Mouse (Mus musculus): ENCODE results near the gene Jade1. TPM values are rescaled to one million over a fixed set of nuclear protein-coding genes. Genes with fewer than 3 reads are reported as not detected.
A peak's percentile ranks its signal among the peaks of the same experiment; 100 is the strongest.

The Jade1 gene
- polyA plus RNA-seq, 1 experiment, result 201 TPM

DNA sequence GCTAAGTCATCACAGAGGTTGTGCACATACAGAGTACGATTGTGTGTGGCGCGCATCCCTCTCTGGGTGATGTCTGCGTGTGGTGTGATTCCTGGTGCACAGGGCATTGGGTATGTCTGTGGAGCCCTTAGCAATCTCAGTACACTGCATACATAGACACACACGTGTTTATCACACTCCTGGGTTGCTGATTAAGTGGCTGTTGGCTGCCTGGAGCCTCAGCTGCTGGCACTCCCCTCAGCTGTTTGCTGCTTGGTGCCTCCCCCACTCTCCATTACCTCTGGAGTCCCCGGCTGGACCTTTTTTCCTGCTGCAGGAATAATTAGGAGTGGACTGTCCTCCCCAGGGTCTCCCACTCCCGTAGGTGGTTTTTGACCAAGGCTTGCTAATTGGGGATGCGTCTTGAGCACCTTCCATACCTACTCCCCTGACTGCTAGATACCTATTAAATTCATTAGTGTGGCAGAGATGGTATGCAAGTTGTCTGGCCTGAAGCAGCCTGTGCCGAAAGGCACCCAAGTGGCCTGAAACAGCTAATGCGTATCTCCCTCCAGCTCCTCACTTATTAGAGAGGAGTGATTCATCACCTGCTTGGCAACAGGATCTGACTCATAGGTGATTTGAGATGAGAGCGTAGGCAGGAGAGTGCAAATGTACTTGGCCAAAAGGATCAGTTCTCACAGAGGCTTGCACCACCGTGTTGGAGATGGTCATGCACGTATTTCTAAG lies 50.2 kb downstream of the Jade1 start:
- H3K27me3 ChIP-seq (ENCODE audit: control insufficient read depth, insufficient read depth, low read length, poor library complexity, severe bottlenecking), result no peaks in the 10 kb centered on the region
- H3K4me3 ChIP-seq (ENCODE audit: low read depth, low read length), result no peak overlapping the region
- no peak overlapping the region for H3K9ac ChIP-seq (ENCODE audit: low read depth, poor library complexity, severe bottlenecking)
- no peaks in the 10 kb centered on the region for H3K9me3 ChIP-seq (replicated peaks; ENCODE audit: control insufficient read depth, insufficient read depth, low read length, poor library complexity, severe bottlenecking)
- no peak for TF ChIP-seq CTCF (IDR thresholded peaks at IDR 0.05; ENCODE audit: low read depth, low read length)
- TF ChIP-seq POLR2A (IDR thresholded peaks at IDR 0.05; ENCODE audit: insufficient read depth, low read length), result no peak
- TF ChIP-seq EP300 (IDR thresholded peaks at IDR 0.05; ENCODE audit: insufficient read depth, low read depth, low read length), result no peak
- H3K27ac ChIP-seq (ENCODE audit: insufficient read depth, low read length), result no peak overlapping the region
- no peaks in the 10 kb centered on the region for H3K4me1 ChIP-seq (ENCODE audit: control insufficient read depth, insufficient read depth, low read length)
- H3K36me3 ChIP-seq (ENCODE audit: control insufficient read depth, insufficient read depth, low read length, poor library complexity, severe bottlenecking), result peaks cover 98% of the 10 kb centered on the region

DNA sequence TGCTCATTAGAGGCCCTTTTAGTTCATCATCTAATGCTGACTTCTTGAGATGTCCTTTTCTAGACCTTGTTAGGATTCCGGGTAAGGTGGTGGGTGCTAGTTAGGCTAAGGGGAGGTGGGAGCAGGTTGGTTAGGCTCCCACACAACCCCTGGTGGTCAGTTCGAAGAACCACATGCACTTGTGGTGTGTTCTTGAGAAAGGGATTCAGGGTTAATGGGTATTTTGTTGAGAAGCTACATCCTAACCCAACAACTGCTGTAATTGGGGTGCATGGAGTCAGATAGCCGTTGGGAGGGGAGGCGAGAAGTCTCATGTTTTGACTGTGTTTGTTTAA lies 50.8 kb downstream of the Jade1 start:
- H3K9me3 ChIP-seq (replicated peaks; ENCODE audit: control insufficient read depth, insufficient read depth, low read length, poor library complexity, severe bottlenecking), result no peaks in the 10 kb centered on the region
- no peak overlapping the region for H3K4me3 ChIP-seq (ENCODE audit: low read depth, low read length)
- TF ChIP-seq POLR2A (IDR thresholded peaks at IDR 0.05; ENCODE audit: insufficient read depth, low read length) (no peak), CTCF (IDR thresholded peaks at IDR 0.05; ENCODE audit: low read depth, low read length) (peak; percentile 22)
- peaks cover 98% of the 10 kb centered on the region for H3K36me3 ChIP-seq (ENCODE audit: control insufficient read depth, insufficient read depth, low read length, poor library complexity, severe bottlenecking)
- H3K9ac ChIP-seq (ENCODE audit: low read depth, poor library complexity, severe bottlenecking), result no peak overlapping the region
- H3K4me1 ChIP-seq (ENCODE audit: control insufficient read depth, insufficient read depth, low read length), result no peaks in the 10 kb centered on the region
- no peaks in the 10 kb centered on the region for H3K27me3 ChIP-seq (ENCODE audit: control insufficient read depth, insufficient read depth, low read length, poor library complexity, severe bottlenecking)
- H3K27ac ChIP-seq (ENCODE audit: insufficient read depth, low read length), result no peak overlapping the region

DNA sequence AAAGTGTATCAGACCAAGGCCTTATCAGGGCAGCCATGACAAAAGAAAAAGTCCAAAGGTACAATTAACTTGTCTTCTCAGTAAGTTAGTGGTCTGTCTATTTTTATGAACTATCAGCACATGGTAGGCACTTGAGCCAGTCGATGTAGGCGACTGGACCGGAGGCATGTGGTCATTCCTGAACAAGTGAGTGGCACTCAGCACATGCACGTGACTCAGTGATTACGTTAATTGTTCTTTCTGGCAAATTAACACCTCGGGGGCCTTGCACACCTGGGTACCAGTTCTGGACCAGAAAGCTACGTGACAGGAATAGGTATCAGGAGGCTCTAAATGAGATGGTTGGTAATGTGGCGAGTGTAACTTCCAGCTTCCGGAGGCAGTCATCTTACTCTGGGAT lies 51.5 kb downstream of the Jade1 start:
- no peaks in the 10 kb centered on the region for H3K9me3 ChIP-seq (replicated peaks; ENCODE audit: control insufficient read depth, insufficient read depth, low read length, poor library complexity, severe bottlenecking)
- H3K36me3 ChIP-seq (ENCODE audit: control insufficient read depth, insufficient read depth, low read length, poor library complexity, severe bottlenecking), result peaks cover 98% of the 10 kb centered on the region
- no peak overlapping the region for H3K4me3 ChIP-seq (ENCODE audit: low read depth, low read length)
- no peak for TF ChIP-seq POLR2A (IDR thresholded peaks at IDR 0.05; ENCODE audit: insufficient read depth, low read length)
- TF ChIP-seq EP300 (IDR thresholded peaks at IDR 0.05; ENCODE audit: insufficient read depth, low read depth, low read length), result no peak
- TF ChIP-seq CTCF (IDR thresholded peaks at IDR 0.05; ENCODE audit: low read depth, low read length), result no peak
- H3K9ac ChIP-seq (ENCODE audit: low read depth, poor library complexity, severe bottlenecking), result no peak overlapping the region
- no peak overlapping the region for H3K27ac ChIP-seq (ENCODE audit: insufficient read depth, low read length)
- H3K4me1 ChIP-seq (ENCODE audit: control insufficient read depth, insufficient read depth, low read length), result no peaks in the 10 kb centered on the region
- no peaks in the 10 kb centered on the region for H3K27me3 ChIP-seq (ENCODE audit: control insufficient read depth, insufficient read depth, low read length, poor library complexity, severe bottlenecking)

DNA sequence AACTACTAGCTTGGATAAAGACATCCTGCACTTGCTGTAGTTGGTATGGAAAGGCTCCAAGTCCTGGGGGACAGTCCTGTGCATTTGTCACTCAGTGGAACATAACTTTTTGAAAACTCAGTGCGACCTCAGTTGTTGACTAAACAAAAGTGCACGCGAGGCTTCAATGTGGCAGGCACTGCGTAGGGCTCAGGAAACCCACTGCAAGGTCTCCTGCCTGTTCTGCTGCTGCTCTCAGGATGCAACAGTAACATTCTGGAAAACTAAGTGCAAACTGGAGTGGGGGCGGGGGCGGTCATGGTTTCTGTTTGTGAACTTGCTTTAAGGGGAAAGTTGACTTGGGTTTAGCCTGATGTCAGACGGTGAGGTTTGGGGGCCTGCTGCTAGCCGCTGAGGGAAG lies 51.9 kb downstream of the Jade1 start:
- H3K4me3 ChIP-seq (ENCODE audit: low read depth, low read length), result no peak overlapping the region
- H3K27me3 ChIP-seq (ENCODE audit: control insufficient read depth, insufficient read depth, low read length, poor library complexity, severe bottlenecking), result no peaks in the 10 kb centered on the region
- H3K9me3 ChIP-seq (replicated peaks; ENCODE audit: control insufficient read depth, insufficient read depth, low read length, poor library complexity, severe bottlenecking), result no peaks in the 10 kb centered on the region
- H3K4me1 ChIP-seq (ENCODE audit: control insufficient read depth, insufficient read depth, low read length), result no peaks in the 10 kb centered on the region
- peaks cover 99% of the 10 kb centered on the region for H3K36me3 ChIP-seq (ENCODE audit: control insufficient read depth, insufficient read depth, low read length, poor library complexity, severe bottlenecking)
- H3K27ac ChIP-seq (ENCODE audit: insufficient read depth, low read length), result no peak overlapping the region
- TF ChIP-seq EP300 (IDR thresholded peaks at IDR 0.05; ENCODE audit: insufficient read depth, low read depth, low read length) (no peak), CTCF (IDR thresholded peaks at IDR 0.05; ENCODE audit: low read depth, low read length) (no peak), POLR2A (IDR thresholded peaks at IDR 0.05; ENCODE audit: insufficient read depth, low read length) (no peak)
- no peak overlapping the region for H3K9ac ChIP-seq (ENCODE audit: low read depth, poor library complexity, severe bottlenecking)

DNA sequence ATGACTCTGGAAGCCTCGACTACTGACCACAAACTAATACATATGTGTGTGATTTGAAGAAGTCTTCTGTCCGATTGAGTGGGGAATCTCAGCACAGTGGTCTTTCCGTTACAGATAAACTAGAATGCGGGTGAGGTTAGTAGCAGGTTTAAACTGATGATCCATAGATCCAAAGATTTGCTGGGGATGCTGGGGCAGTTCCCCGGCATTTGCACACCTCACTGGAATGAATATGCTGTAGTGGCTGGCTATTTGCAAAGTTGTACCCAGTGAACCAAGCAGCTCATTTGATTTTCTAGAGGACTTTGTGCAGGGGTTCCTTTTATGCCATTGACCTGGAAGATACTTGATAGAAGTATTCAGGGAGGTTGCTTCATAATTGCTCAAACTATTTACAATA lies 53.5 kb downstream of the Jade1 start:
- peaks cover 98% of the 10 kb centered on the region for H3K36me3 ChIP-seq (ENCODE audit: control insufficient read depth, insufficient read depth, low read length, poor library complexity, severe bottlenecking)
- no peak overlapping the region for H3K4me3 ChIP-seq (ENCODE audit: low read depth, low read length)
- TF ChIP-seq CTCF (IDR thresholded peaks at IDR 0.05; ENCODE audit: low read depth, low read length) (no peak), POLR2A (IDR thresholded peaks at IDR 0.05; ENCODE audit: insufficient read depth, low read length) (no peak), EP300 (IDR thresholded peaks at IDR 0.05; ENCODE audit: insufficient read depth, low read depth, low read length) (no peak)
- H3K27me3 ChIP-seq (ENCODE audit: control insufficient read depth, insufficient read depth, low read length, poor library complexity, severe bottlenecking), result no peaks in the 10 kb centered on the region
- no peak overlapping the region for H3K9ac ChIP-seq (ENCODE audit: low read depth, poor library complexity, severe bottlenecking)
- no peaks in the 10 kb centered on the region for H3K9me3 ChIP-seq (replicated peaks; ENCODE audit: control insufficient read depth, insufficient read depth, low read length, poor library complexity, severe bottlenecking)
- no peaks in the 10 kb centered on the region for H3K4me1 ChIP-seq (ENCODE audit: control insufficient read depth, insufficient read depth, low read length)
- H3K27ac ChIP-seq (ENCODE audit: insufficient read depth, low read length), result no peak overlapping the region

DNA sequence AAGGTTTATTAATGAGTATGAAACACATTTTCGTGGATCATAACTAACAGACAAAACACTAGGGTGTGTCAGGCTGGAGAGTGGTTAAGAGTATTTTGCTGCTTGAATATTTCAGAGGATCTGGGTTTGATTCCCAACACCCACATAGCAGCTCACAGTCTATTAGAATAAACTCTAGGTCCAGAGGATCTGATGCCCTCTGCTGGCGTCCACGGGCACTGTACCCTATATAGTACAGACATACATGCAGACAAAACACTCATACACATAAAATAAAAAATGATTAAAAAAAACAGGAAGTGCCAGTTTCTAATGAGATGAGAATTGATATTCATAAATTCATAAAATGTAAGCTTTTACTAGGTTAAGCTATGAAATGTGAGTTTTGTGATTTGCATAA lies 56.7 kb downstream of the Jade1 start:
- H3K4me3 ChIP-seq (ENCODE audit: low read depth, low read length), result no peak overlapping the region
- TF ChIP-seq CTCF (IDR thresholded peaks at IDR 0.05; ENCODE audit: low read depth, low read length) (peak; percentile 41), EP300 (IDR thresholded peaks at IDR 0.05; ENCODE audit: insufficient read depth, low read depth, low read length) (no peak)
- no peaks in the 10 kb centered on the region for H3K27me3 ChIP-seq (ENCODE audit: control insufficient read depth, insufficient read depth, low read length, poor library complexity, severe bottlenecking)
- no peak overlapping the region for H3K9ac ChIP-seq (ENCODE audit: low read depth, poor library complexity, severe bottlenecking)
- H3K9me3 ChIP-seq (replicated peaks; ENCODE audit: control insufficient read depth, insufficient read depth, low read length, poor library complexity, severe bottlenecking), result no peaks in the 10 kb centered on the region
- no peak overlapping the region for H3K27ac ChIP-seq (ENCODE audit: insufficient read depth, low read length)
- H3K4me1 ChIP-seq (ENCODE audit: control insufficient read depth, insufficient read depth, low read length), result no peaks in the 10 kb centered on the region
- H3K36me3 ChIP-seq (ENCODE audit: control insufficient read depth, insufficient read depth, low read length, poor library complexity, severe bottlenecking), result peaks cover 84% of the 10 kb centered on the region
